Mouse (Mus musculus): ENCODE data around the gene Znrd1as. TPM values are rescaled to one million over a fixed set of nuclear protein-coding genes. Genes with fewer than 3 reads are reported as not detected.
A peak's percentile ranks its signal among the peaks of the same experiment; 100 is the strongest.

Znrd1as gene
- total RNA-seq, 2 experiments from 2014 or later: 5.0 to 5.2 TPM

GRCm38 (mm10) chr17:36947051-36947819, 11.2 kb upstream of the Znrd1as start:
- peak; percentile 66 to 74 for DNase-seq (ENCODE audit: low spot score in 2 of 2)
- intact Hi-C loops (cut with DNase I): no loop called here

GRCm38 (mm10) chr17:36948286-36948685, 10.1 kb upstream of the Znrd1as start:
- intact Hi-C loops (cut with DNase I): no loop called here

GRCm38 (mm10) chr17:36949265-36949664, 9.1 kb upstream of the Znrd1as start:
- intact Hi-C loops (cut with DNase I): no loop called here
- no peak for DNase-seq (ENCODE audit: low spot score in 2 of 2)

More at GRCm38 (mm10) chr17:36948286-36948685, 10.1 kb upstream of the Znrd1as start:
- DNase-seq (ENCODE audit: low spot score in 2 of 2): no peak

- intact Hi-C loops (cut with DNase I): loop anchor here (2.0 to 10.0 kb wide), 2 partner anchors 96 to 976 kb away; partner anchors contain the start of gene Gnl1
- peak; percentile 94 to 99 for DNase-seq (ENCODE audit: low spot score in 2 of 2)
Observed at GRCm38 (mm10) chr17:36950981-36951947, 7.1 kb upstream of the Znrd1as start, which contains the start of gene Ppp1r11. Gene Ppp1r11, minus strand, starts transcription at chr17:36951741.

GRCm38 (mm10) chr17:36952631-36953030, 5.8 kb upstream of the Znrd1as start:
- intact Hi-C loops (cut with DNase I): loop anchor here (10.0 kb wide), 1 partner anchor 978 kb away; the partner anchor contains the start of gene Gnl1

GRCm38 (mm10) chr17:36953062-36953461, 5.3 kb upstream of the Znrd1as start:
- intact Hi-C loops (cut with DNase I): loop anchor here (10.0 kb wide), 1 partner anchor 978 kb away; the partner anchor contains the start of gene Gnl1
- no peak for DNase-seq (ENCODE audit: low spot score in 2 of 2)

More at GRCm38 (mm10) chr17:36952631-36953030, 5.8 kb upstream of the Znrd1as start:
- DNase-seq (ENCODE audit: low spot score in 2 of 2): no peak

- no peak for DNase-seq (ENCODE audit: low spot score in 2 of 2)
Observed at GRCm38 (mm10) chr17:36958884-36959283, 492 bp downstream of the Znrd1as start.

GRCm38 (mm10) chr17:36961125-36961524, 2.7 kb downstream of the Znrd1as start:
- intact Hi-C loops (cut with DNase I): no loop called here
- no peak for DNase-seq (ENCODE audit: low spot score in 2 of 2)

More at GRCm38 (mm10) chr17:36958884-36959283, 492 bp downstream of the Znrd1as start:
- intact Hi-C loops (cut with DNase I): loop anchor here (1.0 to 10.0 kb wide), 3 partner anchors 33 to 984 kb away; partner anchors contain the start of gene Gnl1

GRCm38 (mm10) chr17:36966875-36967274, 8.5 kb downstream of the Znrd1as start:
- intact Hi-C loops (cut with DNase I): no loop called here

GRCm38 (mm10) chr17:36970316-36970890, 12.0 kb downstream of the Znrd1as start:
- intact Hi-C loops (cut with DNase I): no loop called here
- DNase-seq (ENCODE audit: low spot score in 2 of 2): no peak

More at GRCm38 (mm10) chr17:36966875-36967274, 8.5 kb downstream of the Znrd1as start:
- no peak for DNase-seq (ENCODE audit: low spot score in 2 of 2)

- peak in 1 of 2 experiments; percentile 32 for DNase-seq (ENCODE audit: low spot score in 2 of 2)
- intact Hi-C loops (cut with DNase I): no loop called here
Observed at GRCm38 (mm10) chr17:36971172-36971850, 12.9 kb downstream of the Znrd1as start.

GRCm38 (mm10) chr17:36972791-36973190, 14.4 kb downstream of the Znrd1as start:
- DNase-seq (ENCODE audit: low spot score in 2 of 2): no peak
- intact Hi-C loops (cut with DNase I): no loop called here

- intact Hi-C loops (cut with DNase I): no loop called here
- no peak for DNase-seq (ENCODE audit: low spot score in 2 of 2)
Observed at GRCm38 (mm10) chr17:36973271-36973787, 14.9 kb downstream of the Znrd1as start.

- intact Hi-C loops (cut with DNase I): no loop called here
- peak; percentile 47 to 66 for DNase-seq (ENCODE audit: low spot score in 2 of 2)
Observed at GRCm38 (mm10) chr17:36981221-36981813, 22.9 kb downstream of the Znrd1as start, which contains the start of gene 2410137M14Rik. Gene 2410137M14Rik, minus strand, starts transcription at chr17:36981237.

GRCm38 (mm10) chr17:36981845-36982244, 23.5 kb downstream of the Znrd1as start:
- intact Hi-C loops (cut with DNase I): no loop called here
- no peak for DNase-seq (ENCODE audit: low spot score in 2 of 2)

- intact Hi-C loops (cut with DNase I): no loop called here
- DNase-seq (ENCODE audit: low spot score in 2 of 2): no peak
Observed at GRCm38 (mm10) chr17:36982253-36983155, 24.1 kb downstream of the Znrd1as start.

GRCm38 (mm10) chr17:36988475-36988874, 30.1 kb downstream of the Znrd1as start:
- intact Hi-C loops (cut with DNase I): no loop called here
- peak in 1 of 2 experiments; percentile 15 for DNase-seq (ENCODE audit: low spot score in 2 of 2)

Measured in left cerebral cortex, postnatal 25 days (tissue).